Mouse (Mus musculus) hindbrain, embryonic 12.5 days (tissue): ENCODE measurements at regions not wholly inside any gene's neighbourhood (a gene's known extent, or its start where the extent isn't known, plus 50 kb on each side); places are given as distances from the start of the nearest gene placed in this dataset.
A peak's percentile ranks its signal among the peaks of the same experiment; 100 is the strongest.

ENCODE experiments used
- ATAC-seq: fragments of 200-750 bp; cut with Nextera tagmentation; 2 replicates; pipeline ENCODE4 v1.8.0; 2017; ENCODE audit warnings: moderate TSS enrichment; ENCODE audit not compliant: low FRiP score
- H3K27ac ChIP-seq: fragments of 300-500 bp; sonication (generic); 2 replicates; pipeline ENCODE4 v1.5.1; 2016; ENCODE audit warnings: mild to moderate bottlenecking
- H3K27me3 ChIP-seq: fragments of 300-500 bp; sonication (generic); 2 replicates; pipeline ENCODE4 v1.6.1; 2016; ENCODE audit warnings: mild to moderate bottlenecking
- H3K36me3 ChIP-seq: fragments of 300-500 bp; sonication (generic); 2 replicates; pipeline ENCODE4 v1.6.1; 2016; ENCODE audit warnings: mild to moderate bottlenecking
- H3K4me1 ChIP-seq: fragments of 300-500 bp; sonication (generic); 2 replicates; pipeline ENCODE4 v1.6.1; 2016
- H3K4me2 ChIP-seq: fragments of 300-500 bp; sonication (generic); replicated peaks from 2 replicates; pipeline ENCODE4 v1.6.1; 2016; ENCODE audit warnings: mild to moderate bottlenecking
- H3K4me3 ChIP-seq: fragments of 300-500 bp; sonication (generic); 2 replicates; pipeline ENCODE4 v1.5.1; 2016; ENCODE audit warnings: mild to moderate bottlenecking
- H3K9ac ChIP-seq: fragments of 300-500 bp; sonication (generic); 2 replicates; pipeline ENCODE4 v1.6.1; 2016; ENCODE audit warnings: mild to moderate bottlenecking, moderate library complexity
- H3K9me3 ChIP-seq: fragments of 300-500 bp; sonication (generic); replicated peaks from 2 replicates; pipeline ENCODE4 v1.6.1; 2016; ENCODE audit warnings: mild to moderate bottlenecking
- WGBS: fragments of 180-500 bp; shearing (Covaris S2); methylation state at CpG from one replicate; pipeline ENCODE4 v1.1.7; 2016; 5-methylcytosine and 5-hydroxymethylcytosine counted together

GRCm38 (mm10) chr7:95699506-95699905, 471.5 kb upstream of the Tenm4 start:
- Histone ChIP-seq H3K36me3 (no peaks in the 10 kb centered on the region), H3K4me1 (no peaks in the 10 kb centered on the region), H3K27ac (no peak overlapping the region), H3K9me3 (no peaks in the 10 kb centered on the region), H3K4me2 (no peak overlapping the region), H3K27me3 (no peaks in the 10 kb centered on the region), H3K9ac (no peak overlapping the region), H3K4me3 (no peak overlapping the region)
- 71% methylated on average over 9 of the region's 9 CpGs for WGBS
- ATAC-seq, result no peak

- H3K9ac ChIP-seq, result no peak overlapping the region
- H3K4me2 ChIP-seq, result no peak overlapping the region
- H3K27me3 ChIP-seq, result no peaks in the 10 kb centered on the region
- 85% methylated on average over 7 of the region's 7 CpGs for WGBS
- H3K4me1 ChIP-seq, result no peaks in the 10 kb centered on the region
- no peak for ATAC-seq
- H3K27ac ChIP-seq, result no peak overlapping the region
- H3K9me3 ChIP-seq, result no peaks in the 10 kb centered on the region
- no peaks in the 10 kb centered on the region for H3K36me3 ChIP-seq
- no peak overlapping the region for H3K4me3 ChIP-seq
These were observed 461.0 kb upstream of the Tenm4 start for GRCm38 (mm10) chr7:95710088-95710487.

GRCm38 (mm10) chr7:95720083-95720482, 451.0 kb upstream of the Tenm4 start:
- no peak overlapping the region for H3K9ac ChIP-seq
- ATAC-seq, result no peak
- no peaks in the 10 kb centered on the region for H3K27me3 ChIP-seq
- H3K4me1 ChIP-seq, result no peaks in the 10 kb centered on the region
- no peak overlapping the region for H3K27ac ChIP-seq
- no peaks in the 10 kb centered on the region for H3K36me3 ChIP-seq
- no peaks in the 10 kb centered on the region for H3K9me3 ChIP-seq
- H3K4me2 ChIP-seq, result no peak overlapping the region
- H3K4me3 ChIP-seq, result no peak overlapping the region

- H3K4me3 ChIP-seq, result no peak overlapping the region
These were observed 445.1 kb upstream of the Tenm4 start for GRCm38 (mm10) chr7:95725716-95726487.

GRCm38 (mm10) chr7:95733807-95734206, 437.2 kb upstream of the Tenm4 start:
- ATAC-seq, result no peak
- no peak overlapping the region for H3K4me3 ChIP-seq
- H3K4me2 ChIP-seq, result no peak overlapping the region
- H3K27ac ChIP-seq, result no peak overlapping the region
- H3K27me3 ChIP-seq, result no peaks in the 10 kb centered on the region
- H3K9me3 ChIP-seq, result no peaks in the 10 kb centered on the region
- H3K4me1 ChIP-seq, result no peaks in the 10 kb centered on the region
- no peaks in the 10 kb centered on the region for H3K36me3 ChIP-seq
- 85% methylated on average over 1 of the region's 1 CpGs for WGBS
- H3K9ac ChIP-seq, result no peak overlapping the region

More at GRCm38 (mm10) chr7:95725716-95726487, 445.1 kb upstream of the Tenm4 start:
- Histone ChIP-seq H3K4me2 (no peak overlapping the region), H3K4me1 (no peaks in the 10 kb centered on the region), H3K9ac (no peak overlapping the region), H3K36me3 (no peaks in the 10 kb centered on the region), H3K27ac (no peak overlapping the region), H3K27me3 (no peaks in the 10 kb centered on the region), H3K9me3 (no peaks in the 10 kb centered on the region)
- no peak for ATAC-seq
- WGBS, result 75% methylated on average over 2 of the region's 2 CpGs

GRCm38 (mm10) chr7:95734587-95734986, 436.5 kb upstream of the Tenm4 start:
- WGBS, result 53% methylated on average over 5 of the region's 5 CpGs
- no peak overlapping the region for H3K4me3 ChIP-seq
- H3K27me3 ChIP-seq, result no peaks in the 10 kb centered on the region
- ATAC-seq, result 0 out of 2 replicates have a peak, but pooled peaks have one; percentile 56
- no peaks in the 10 kb centered on the region for H3K36me3 ChIP-seq
- no peak overlapping the region for H3K9ac ChIP-seq
- H3K4me1 ChIP-seq, result no peaks in the 10 kb centered on the region
- H3K4me2 ChIP-seq, result no peak overlapping the region
- H3K9me3 ChIP-seq, result no peaks in the 10 kb centered on the region
- no peak overlapping the region for H3K27ac ChIP-seq

- Histone ChIP-seq H3K4me3 (no peak overlapping the region), H3K27ac (no peak overlapping the region), H3K9me3 (no peaks in the 10 kb centered on the region), H3K36me3 (no peaks in the 10 kb centered on the region), H3K4me2 (no peak overlapping the region), H3K4me1 (no peaks in the 10 kb centered on the region), H3K27me3 (no peaks in the 10 kb centered on the region), H3K9ac (no peak overlapping the region)
- no peak for ATAC-seq
These were observed 434.3 kb upstream of the Tenm4 start for GRCm38 (mm10) chr7:95736716-95737115.

- H3K4me1 ChIP-seq, result no peaks in the 10 kb centered on the region
- H3K9me3 ChIP-seq, result no peaks in the 10 kb centered on the region
- no peak overlapping the region for H3K27ac ChIP-seq
- no peak overlapping the region for H3K4me3 ChIP-seq
- 65% methylated on average over 2 of the region's 2 CpGs for WGBS
- H3K36me3 ChIP-seq, result no peaks in the 10 kb centered on the region
- ATAC-seq, result no peak
- no peak overlapping the region for H3K9ac ChIP-seq
- H3K27me3 ChIP-seq, result no peaks in the 10 kb centered on the region
- no peak overlapping the region for H3K4me2 ChIP-seq
These were observed 432.3 kb upstream of the Tenm4 start for GRCm38 (mm10) chr7:95738725-95739245.

GRCm38 (mm10) chr7:95739779-95740178, 431.3 kb upstream of the Tenm4 start:
- no peak overlapping the region for H3K4me2 ChIP-seq
- H3K4me3 ChIP-seq, result no peak overlapping the region
- H3K27ac ChIP-seq, result no peak overlapping the region
- no peaks in the 10 kb centered on the region for H3K4me1 ChIP-seq
- WGBS, result 84% methylated on average over 5 of the region's 5 CpGs
- H3K36me3 ChIP-seq, result no peaks in the 10 kb centered on the region
- no peak overlapping the region for H3K9ac ChIP-seq
- H3K9me3 ChIP-seq, result no peaks in the 10 kb centered on the region
- ATAC-seq, result no peak
- no peaks in the 10 kb centered on the region for H3K27me3 ChIP-seq

- no peaks in the 10 kb centered on the region for H3K36me3 ChIP-seq
- no peaks in the 10 kb centered on the region for H3K9me3 ChIP-seq
- H3K4me3 ChIP-seq, result no peak overlapping the region
- H3K4me2 ChIP-seq, result no peak overlapping the region
- H3K27me3 ChIP-seq, result no peaks in the 10 kb centered on the region
- ATAC-seq, result no peak
- H3K4me1 ChIP-seq, result no peaks in the 10 kb centered on the region
- WGBS, result 84% methylated on average over 2 of the region's 2 CpGs
- no peak overlapping the region for H3K9ac ChIP-seq
- H3K27ac ChIP-seq, result no peak overlapping the region
These were observed 412.7 kb upstream of the Tenm4 start for GRCm38 (mm10) chr7:95758375-95758774.

- H3K9ac ChIP-seq, result no peak overlapping the region
- no peak overlapping the region for H3K4me2 ChIP-seq
- no peaks in the 10 kb centered on the region for H3K9me3 ChIP-seq
- no peak overlapping the region for H3K4me3 ChIP-seq
- no peaks in the 10 kb centered on the region for H3K36me3 ChIP-seq
- H3K27me3 ChIP-seq, result no peaks in the 10 kb centered on the region
- 57% methylated on average over 12 of the region's 12 CpGs for WGBS
- no peak overlapping the region for H3K27ac ChIP-seq
- no peaks in the 10 kb centered on the region for H3K4me1 ChIP-seq
- peak; percentile 71 for ATAC-seq
These were observed 409.9 kb upstream of the Tenm4 start for GRCm38 (mm10) chr7:95760945-95761661.

GRCm38 (mm10) chr7:95766356-95767150, 404.5 kb upstream of the Tenm4 start:
- H3K36me3 ChIP-seq, result no peaks in the 10 kb centered on the region
- no peak overlapping the region for H3K27ac ChIP-seq
- 91% methylated on average over 6 of the region's 6 CpGs for WGBS
- no peak overlapping the region for H3K4me2 ChIP-seq
- H3K4me3 ChIP-seq, result no peak overlapping the region
- no peaks in the 10 kb centered on the region for H3K9me3 ChIP-seq
- ATAC-seq, result no peak
- no peaks in the 10 kb centered on the region for H3K27me3 ChIP-seq
- no peak overlapping the region for H3K9ac ChIP-seq
- no peaks in the 10 kb centered on the region for H3K4me1 ChIP-seq
